Mouse (Mus musculus) intestine, embryonic 14.5 days (tissue): ENCODE results near the gene Flt3. TPM values are rescaled to one million over a fixed set of nuclear protein-coding genes. Genes with fewer than 3 reads are reported as not detected.
A peak's percentile ranks its signal among the peaks of the same experiment; 100 is the strongest.

Source experiments
- ATAC-seq: fragments of 200-750 bp; cut with Nextera tagmentation; replicated peaks from 2 replicates; pipeline ENCODE4 v1.8.0; 2017; ENCODE audit warnings: low read depth, moderate number of reproducible peaks, moderate TSS enrichment, moderate library complexity; ENCODE audit not compliant: low FRiP score, low TSS enrichment
- DNase-seq: peaks from one replicate; pipeline ENCODE4 v3.0.0-alpha.2; 2018; ENCODE audit warnings: low spot score
- H3K27ac ChIP-seq: fragments of 300-500 bp; sonication (generic); 2 replicates; pipeline ENCODE4 v1.5.1; 2014; ENCODE audit warnings: low read depth, mild to moderate bottlenecking, control low read depth
- H3K27me3 ChIP-seq: fragments of 300-500 bp; sonication (generic); replicated peaks from 2 replicates; pipeline ENCODE4 v1.6.1; 2014; ENCODE audit warnings: low read length, control low read depth; ENCODE audit not compliant: control insufficient read depth, insufficient read depth
- H3K36me3 ChIP-seq: fragments of 300-500 bp; sonication (generic); 2 replicates; pipeline ENCODE4 v1.6.1; 2014; ENCODE audit warnings: low read length, control low read depth; ENCODE audit not compliant: control insufficient read depth, insufficient read depth
- H3K4me1 ChIP-seq: fragments of 300-500 bp; sonication (generic); replicated peaks from 2 replicates; pipeline ENCODE4 v1.6.1; 2014; ENCODE audit warnings: low read length, control low read depth, mixed read lengths; ENCODE audit not compliant: control insufficient read depth, insufficient read depth
- H3K4me2 ChIP-seq: fragments of 300-500 bp; sonication (generic); 2 replicates; pipeline ENCODE4 v1.6.1; 2014; ENCODE audit warnings: low read length
- H3K4me3 ChIP-seq: fragments of 300-500 bp; sonication (generic); 2 replicates; pipeline ENCODE4 v1.5.1; 2014; ENCODE audit warnings: low read depth, low read length, control low read depth, mixed read lengths
- H3K9ac ChIP-seq: fragments of 300-500 bp; sonication (generic); 2 replicates; pipeline ENCODE4 v1.6.1; 2014; ENCODE audit warnings: mild to moderate bottlenecking, low read length
- H3K9me3 ChIP-seq: fragments of 300-500 bp; sonication (generic); 2 replicates; pipeline ENCODE4 v1.6.1; 2016; ENCODE audit warnings: low read length, control low read depth; ENCODE audit not compliant: control insufficient read depth
- WGBS: fragments of 180-500 bp; shearing (Covaris S2); extraction: QIAGEN DNeasy Blood & Tissue Kit; methylation state at CpG from one replicate; pipeline ENCODE4 v1.1.7; 2014; 5-methylcytosine and 5-hydroxymethylcytosine counted together
- polyA plus RNA-seq: library from polyadenylated mRNA; unstranded; fragments of >200 nt; fragmentation: Nextera tagmentation; extraction: Ambion mirVana; gene quantifications from 2 replicates; pipeline ENCODE4 v1.2.1, GENCODE M21; 2014

Gene Flt3
- polyA plus RNA-seq, 1 experiment from 2014 or later, result 0.19 TPM

- Histone ChIP-seq H3K27ac (no peak overlapping the region), H3K4me3 (no peak overlapping the region), H3K9ac (no peak overlapping the region), H3K4me1 (0 out of 2 replicates have a peak, but pooled peaks cover 11% of the 10 kb centered on the region), H3K27me3 (no peaks in the 10 kb centered on the region), H3K4me2 (no peak overlapping the region), H3K36me3 (no peaks in the 10 kb centered on the region), H3K9me3 (no peaks in the 10 kb centered on the region)
- ATAC-seq, result no peak
- no peak for DNase-seq
- WGBS, result 84% methylated on average over 3 of the region's 3 CpGs
These were observed 40.8 kb upstream of the Flt3 start for GRCm38 (mm10) chr5:147440996-147441507.

GRCm38 (mm10) chr5:147436491-147436890 is 36.2 kb upstream of the Flt3 start:
- Histone ChIP-seq H3K4me3 (no peak overlapping the region), H3K27ac (no peak overlapping the region), H3K4me2 (no peak overlapping the region), H3K4me1 (peaks cover 41% of the 10 kb centered on the region), H3K9ac (no peak overlapping the region), H3K9me3 (no peaks in the 10 kb centered on the region), H3K36me3 (peaks cover 2% of the 10 kb centered on the region; the same call in 1 of the 2 replicates), H3K27me3 (no peaks in the 10 kb centered on the region)
- DNase-seq (no peak), ATAC-seq (no peak)
- 75% methylated on average over 5 of the region's 5 CpGs for WGBS

DNA sequence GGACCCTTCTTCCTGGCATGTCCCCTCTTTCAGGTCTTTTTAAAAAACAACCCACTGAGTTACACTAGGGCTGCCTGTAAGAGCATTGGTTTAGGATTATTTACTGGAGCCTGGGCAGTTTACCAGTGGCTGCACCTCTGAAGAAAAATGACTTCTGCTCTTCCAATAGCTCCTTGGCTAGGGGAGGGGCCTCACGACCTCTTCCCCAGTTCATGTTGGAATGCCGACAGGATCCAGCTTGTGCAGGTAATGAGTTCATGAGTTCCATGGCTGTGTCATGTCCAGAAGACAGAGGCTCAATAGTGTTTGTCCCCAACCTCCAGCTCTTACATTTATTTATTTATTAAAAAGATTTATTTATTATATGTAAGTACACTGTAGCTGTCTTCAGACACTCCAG is 35.5 kb upstream of the Flt3 start:
- Histone ChIP-seq H3K27me3 (no peaks in the 10 kb centered on the region), H3K4me1 (peaks cover 41% of the 10 kb centered on the region), H3K4me3 (no peak overlapping the region), H3K9me3 (no peaks in the 10 kb centered on the region), H3K9ac (no peak overlapping the region), H3K27ac (no peak overlapping the region), H3K4me2 (no peak overlapping the region), H3K36me3 (peaks cover 2% of the 10 kb centered on the region; the same call in 1 of the 2 replicates)
- ATAC-seq (no peak), DNase-seq (no peak)
- WGBS, result 50% methylated on average over 2 of the region's 2 CpGs

DNA sequence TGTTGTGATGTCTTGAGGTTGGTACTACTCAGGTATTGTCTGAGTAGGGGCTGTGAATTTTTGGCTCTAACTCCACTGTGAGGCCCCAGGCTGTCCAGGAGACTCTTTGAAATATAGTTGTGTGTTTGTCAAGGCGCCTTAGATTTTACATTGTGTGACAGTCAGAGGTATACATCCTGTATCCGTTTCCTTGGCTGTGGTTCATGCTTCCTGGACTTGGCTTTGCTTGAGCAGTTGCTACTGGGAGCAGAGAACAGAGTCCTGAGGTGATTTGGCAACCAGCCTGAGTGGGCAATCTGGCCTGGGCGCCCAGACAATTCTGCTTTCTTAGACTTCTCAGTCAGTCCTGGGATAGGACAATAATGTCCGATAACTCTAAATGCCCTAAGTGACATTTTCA is 34.9 kb upstream of the Flt3 start:
- H3K4me1 ChIP-seq, result peaks cover 41% of the 10 kb centered on the region
- H3K9me3 ChIP-seq, result no peaks in the 10 kb centered on the region
- H3K4me3 ChIP-seq, result no peak overlapping the region
- H3K4me2 ChIP-seq, result no peak overlapping the region
- H3K27me3 ChIP-seq, result no peaks in the 10 kb centered on the region
- H3K36me3 ChIP-seq, result peaks cover 2% of the 10 kb centered on the region; the same call in 1 of the 2 replicates
- H3K27ac ChIP-seq, result no peak overlapping the region
- ATAC-seq (no peak), DNase-seq (no peak)
- H3K9ac ChIP-seq, result no peak overlapping the region
- 57% methylated on average over 4 of the region's 4 CpGs for WGBS

DNA sequence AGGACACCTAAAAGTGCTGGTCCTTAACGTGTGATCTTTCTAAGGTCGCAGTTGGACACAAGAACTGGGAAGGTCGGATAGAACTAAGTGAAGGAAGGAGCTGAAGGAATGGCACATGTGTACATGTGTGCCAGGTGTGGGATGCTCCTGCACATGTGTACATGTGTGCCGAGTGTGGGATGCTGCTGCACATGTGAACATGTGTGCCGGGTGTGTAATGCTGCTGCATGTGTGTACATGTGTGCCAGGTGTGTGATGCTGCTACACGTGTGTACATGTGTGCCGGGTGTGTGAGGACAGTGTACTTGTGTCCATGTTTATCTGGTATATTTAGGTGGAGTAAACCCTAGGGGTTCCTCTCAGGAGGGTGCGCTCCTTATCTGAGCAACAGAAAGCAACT is 32.6 kb upstream of the Flt3 start:
- H3K9ac ChIP-seq, result no peak overlapping the region
- H3K27ac ChIP-seq, result no peak overlapping the region
- H3K4me1 ChIP-seq, result peaks cover 44% of the 10 kb centered on the region
- ATAC-seq (no peak), DNase-seq (no peak)
- no peaks in the 10 kb centered on the region for H3K9me3 ChIP-seq
- H3K27me3 ChIP-seq, result no peaks in the 10 kb centered on the region
- peaks cover 2% of the 10 kb centered on the region; the same call in 1 of the 2 replicates for H3K36me3 ChIP-seq
- H3K4me3 ChIP-seq, result no peak overlapping the region
- WGBS, result 89% methylated on average over 8 of the region's 8 CpGs
- H3K4me2 ChIP-seq, result no peak overlapping the region

DNA sequence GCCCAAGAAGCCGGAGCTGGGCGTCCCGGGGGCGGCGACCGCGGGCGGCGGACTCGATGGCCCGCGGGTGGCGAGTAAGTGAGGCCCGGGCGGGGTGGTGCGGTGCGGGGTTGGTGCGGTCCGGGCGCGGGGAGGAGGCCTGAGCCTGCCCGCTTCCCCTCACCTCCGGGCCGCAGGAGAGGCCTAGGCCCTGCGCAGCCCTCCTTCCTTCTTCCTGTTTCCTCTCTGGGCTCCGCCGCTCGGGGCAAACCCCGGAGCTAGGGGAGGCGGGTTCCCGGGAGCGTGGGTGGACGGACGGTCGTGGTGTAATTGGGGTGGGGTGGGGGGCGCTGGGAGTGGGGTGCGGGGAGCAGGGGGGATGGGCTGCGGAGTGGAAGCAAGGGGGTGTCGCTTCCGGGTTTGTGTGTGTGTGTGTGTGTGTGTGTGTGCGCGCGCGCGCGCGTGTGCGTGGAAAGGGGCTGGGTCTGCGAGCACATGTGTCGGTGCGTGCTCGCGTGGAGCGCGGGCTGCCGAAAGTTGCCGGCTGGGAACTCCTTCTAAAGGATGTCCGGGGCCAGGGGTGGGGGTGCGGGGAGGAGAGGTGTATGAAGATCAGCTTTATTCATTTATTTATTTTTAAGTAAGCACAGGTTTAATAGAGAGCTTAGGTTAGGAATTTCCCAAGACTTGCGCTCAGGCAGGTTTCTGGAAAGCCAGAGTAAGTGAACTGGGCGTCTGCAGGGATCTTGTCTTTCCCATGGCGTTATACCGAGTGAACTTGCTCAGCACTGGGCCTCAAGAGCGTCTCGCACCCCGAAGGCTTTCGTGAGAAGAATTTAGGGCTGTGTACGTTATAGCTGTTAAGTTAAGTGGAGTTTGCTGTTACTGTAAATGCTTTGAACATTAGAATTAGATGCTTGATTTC is 30.9 kb upstream of the Flt3 start:
- Histone ChIP-seq H3K4me3 (peak overlapping the region; percentile 95), H3K9me3 (no peaks in the 10 kb centered on the region), H3K9ac (peak overlapping the region; percentile 97), H3K4me2 (peak overlapping the region; percentile 77), H3K27ac (peak overlapping the region; percentile 97), H3K27me3 (no peaks in the 10 kb centered on the region), H3K36me3 (peaks cover 2% of the 10 kb centered on the region; the same call in 1 of the 2 replicates), H3K4me1 (peaks cover 38% of the 10 kb centered on the region)
- WGBS, result under 1% methylated on average over 66 of the region's 68 CpGs
- DNase-seq (peak; percentile 74), ATAC-seq (peak; percentile 63)

DNA sequence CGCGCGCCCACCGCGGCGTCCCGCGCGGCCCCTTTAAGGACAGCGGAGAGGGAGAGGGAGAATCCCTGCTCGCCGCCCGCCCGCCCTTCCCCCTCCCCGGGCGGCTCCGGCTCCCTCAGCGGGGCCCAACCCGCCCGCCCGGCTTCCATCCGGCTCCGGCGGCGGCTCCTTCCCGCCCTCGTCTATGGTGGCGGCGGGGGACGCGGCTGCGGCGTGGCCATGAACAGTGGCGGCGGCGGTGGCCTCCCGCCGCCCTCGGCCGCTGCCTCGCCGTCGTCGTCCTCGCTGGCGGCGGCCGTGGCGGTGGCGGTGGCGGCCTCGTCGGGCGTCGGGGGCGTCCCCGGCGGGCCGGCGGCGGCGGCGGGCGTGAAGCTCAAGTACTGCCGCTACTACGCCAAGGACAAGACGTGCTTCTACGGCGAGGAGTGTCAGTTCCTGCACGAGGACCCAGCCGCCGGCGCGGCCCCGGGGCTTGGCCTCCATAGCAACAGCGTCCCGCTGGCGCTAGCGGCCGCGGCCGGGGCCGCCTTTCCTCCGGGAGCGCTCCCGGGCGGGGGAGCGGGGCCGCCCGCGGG is 30.2 kb upstream of the Flt3 start:
- Histone ChIP-seq H3K4me2 (peak overlapping the region; percentile 77), H3K27ac (peak overlapping the region; percentile 97), H3K27me3 (no peaks in the 10 kb centered on the region), H3K9ac (peak overlapping the region; percentile 97), H3K4me3 (peak overlapping the region; percentile 95), H3K9me3 (no peaks in the 10 kb centered on the region), H3K36me3 (peaks cover 2% of the 10 kb centered on the region; the same call in 1 of the 2 replicates), H3K4me1 (peaks cover 33% of the 10 kb centered on the region)
- DNase-seq, result peak; percentile 79
- WGBS, result under 1% methylated on average over 66 of the region's 91 CpGs
- ATAC-seq, result peak; percentile 85

- peak within 1 kb of the TSS; percentile 95 for H3K4me3 ChIP-seq
- H3K9me3 ChIP-seq, result no peaks in the 10 kb centered on the region
- peaks cover 27% of the 10 kb centered on the region for H3K4me1 ChIP-seq
- H3K4me2 ChIP-seq, result peak within 1 kb of the TSS; percentile 79
- H3K27me3 ChIP-seq, result no peaks in the 10 kb centered on the region
- peaks cover 2% of the 10 kb centered on the region; the same call in 1 of the 2 replicates for H3K36me3 ChIP-seq
- peak within 1 kb of the TSS; percentile 97 for H3K27ac ChIP-seq
- DNase-seq, result peak; percentile 95
- ATAC-seq, result peak; percentile 88
- under 1% methylated on average over 51 of the region's 51 CpGs for WGBS
- H3K9ac ChIP-seq, result peak within 1 kb of the TSS; percentile 97
These were observed 29.4 kb upstream of the Flt3 start, which contains the start of gene Pan3 for GRCm38 (mm10) chr5:147429535-147430305. TSS of gene Pan3 (plus strand) at chr5:147430161.
